Mouse (Mus musculus) left cerebral cortex, adult 11 months (tissue): ENCODE results near the gene Fam122a.

Experiments used
- DNase-seq: peaks from one replicate; pipeline ENCODE4 v3.0.0; 2022; ENCODE audit warnings: low spot score

Gene Fam122a

GRCm38 (mm10) chr19:24476929-24477882, at the start of gene Fam122a:
Fam122a (minus strand) TSS chr19:24477356.
- peak; percentile 86 for DNase-seq

- DNase-seq = peak; percentile 28
These were observed 46.5 kb upstream of the Fam122a start for GRCm38 (mm10) chr19:24523476-24524313.

- DNase-seq = no peak
These were observed 44.8 kb upstream of the Fam122a start for GRCm38 (mm10) chr19:24521997-24522396.

- no peak for DNase-seq
These were observed 44.0 kb upstream of the Fam122a start for GRCm38 (mm10) chr19:24521146-24521545.

GRCm38 (mm10) chr19:24519732-24520409, 42.7 kb upstream of the Fam122a start:
- DNase-seq = no peak

- no peak for DNase-seq
These were observed 41.2 kb upstream of the Fam122a start for GRCm38 (mm10) chr19:24518384-24518783.

GRCm38 (mm10) chr19:24517057-24517456, 39.9 kb upstream of the Fam122a start:
- no peak for DNase-seq

GRCm38 (mm10) chr19:24515941-24516340, 38.8 kb upstream of the Fam122a start:
- DNase-seq = no peak

- DNase-seq = no peak
These were observed 37.8 kb upstream of the Fam122a start for GRCm38 (mm10) chr19:24514661-24515642.

GRCm38 (mm10) chr19:24513105-24513843, 36.1 kb upstream of the Fam122a start:
- DNase-seq = no peak

GRCm38 (mm10) chr19:24511939-24512338, 34.8 kb upstream of the Fam122a start:
- DNase-seq = no peak

- no peak for DNase-seq
These were observed 32.2 kb upstream of the Fam122a start for GRCm38 (mm10) chr19:24509391-24509790.

- no peak for DNase-seq
These were observed 31.1 kb upstream of the Fam122a start for GRCm38 (mm10) chr19:24508087-24508767.

GRCm38 (mm10) chr19:24502736-24503421, 25.7 kb upstream of the Fam122a start:
- DNase-seq = no peak

GRCm38 (mm10) chr19:24501525-24501924, 24.4 kb upstream of the Fam122a start:
- DNase-seq = no peak

GRCm38 (mm10) chr19:24500431-24500830, 23.3 kb upstream of the Fam122a start:
- no peak for DNase-seq

GRCm38 (mm10) chr19:24499291-24499690, 22.1 kb upstream of the Fam122a start:
- DNase-seq = no peak

- no peak for DNase-seq
These were observed 16.7 kb upstream of the Fam122a start for GRCm38 (mm10) chr19:24493887-24494286.

- no peak for DNase-seq
These were observed 14.7 kb upstream of the Fam122a start for GRCm38 (mm10) chr19:24491824-24492223.
